Mouse (Mus musculus) liver, postnatal 0 days (tissue): ENCODE measurements around the gene Hpse2. TPM values are rescaled to one million over a fixed set of nuclear protein-coding genes. Genes with fewer than 3 reads are reported as not detected.
A peak's percentile ranks its signal among the peaks of the same experiment; 100 is the strongest.
"Not testable (repeated sequence)": the region's sequence is repeated elsewhere in the genome, so short reads cannot be mapped to it uniquely, and the experiment has no call there.

Experiments
- ATAC-seq: fragments of 200-750 bp; cut with Nextera tagmentation; 2 replicates; pipeline ENCODE4 v1.8.0; 2017; ENCODE audit warnings: mild to moderate bottlenecking, moderate library complexity
- DNase-seq: peaks from one replicate; pipeline ENCODE4 v3.0.0-alpha.2; 2016
- H3K27ac ChIP-seq: fragments of 300-500 bp; sonication (generic); 2 replicates; pipeline ENCODE4 v1.5.1; 2014; ENCODE audit warnings: antibody characterized with exemption, moderate library complexity, mild to moderate bottlenecking, low read depth
- H3K27me3 ChIP-seq: fragments of 300-500 bp; sonication (generic); 2 replicates; pipeline ENCODE4 v1.6.1; 2014; ENCODE audit warnings: low read length, control low read depth, mixed read lengths; ENCODE audit not compliant: insufficient read depth
- H3K36me3 ChIP-seq: fragments of 300-500 bp; sonication (generic); replicated peaks from 2 replicates; pipeline ENCODE4 v1.6.1; 2014; ENCODE audit warnings: mild to moderate bottlenecking, control low read depth, low read length, moderate library complexity, mixed read lengths; ENCODE audit not compliant: insufficient read depth
- H3K4me1 ChIP-seq: fragments of 300-500 bp; sonication (generic); 2 replicates; pipeline ENCODE4 v1.6.1; 2014; ENCODE audit warnings: antibody characterized with exemption, mild to moderate bottlenecking, control low read depth; ENCODE audit not compliant: insufficient read depth
- H3K4me2 ChIP-seq: fragments of 300-500 bp; sonication (generic); 2 replicates; pipeline ENCODE4 v1.6.1; 2014; ENCODE audit warnings: low read depth, mild to moderate bottlenecking, low read length, moderate library complexity, mixed read lengths
- H3K4me3 ChIP-seq: fragments of 300-500 bp; sonication (generic); 2 replicates; pipeline ENCODE4 v1.5.1; 2014; ENCODE audit warnings: low read depth, low read length
- H3K9ac ChIP-seq: fragments of 300-500 bp; sonication (generic); replicated peaks from 2 replicates; pipeline ENCODE4 v1.6.1; 2014; ENCODE audit warnings: mild to moderate bottlenecking, moderate library complexity
- H3K9me3 ChIP-seq: fragments of 300-500 bp; sonication (generic); 2 replicates; pipeline ENCODE4 v1.6.1; 2016; ENCODE audit warnings: mild to moderate bottlenecking, control low read depth, low read length, mixed read lengths
- CTCF ChIP-seq: sonication (generic); IDR thresholded peaks from 2 replicates; pipeline ENCODE4 v1.5.1; 2016; ENCODE audit warnings: antibody characterized with exemption, low read depth
- EP300 ChIP-seq: IDR thresholded peaks from 2 replicates; pipeline ENCODE4 v1.6.1; 2016; ENCODE audit warnings: antibody characterized with exemption, low read depth, mild to moderate bottlenecking
- WGBS: fragments of 180-500 bp; shearing (Covaris S2); extraction: QIAGEN DNeasy Blood & Tissue Kit; methylation state at CpG from one replicate; pipeline ENCODE4 v1.1.7; 2014; ENCODE audit not compliant: insufficient replicate concordance; 5-methylcytosine and 5-hydroxymethylcytosine counted together
- polyA plus RNA-seq: library from polyadenylated mRNA; unstranded; fragments of >200 nt; fragmentation: Nextera tagmentation; extraction: Ambion mirVana; gene quantifications from 2 replicates; pipeline ENCODE4 v1.2.1, GENCODE M21; 2015

Gene Hpse2
- polyA plus RNA-seq, 1 experiment from 2014 or later, result 0.12 TPM

DNA sequence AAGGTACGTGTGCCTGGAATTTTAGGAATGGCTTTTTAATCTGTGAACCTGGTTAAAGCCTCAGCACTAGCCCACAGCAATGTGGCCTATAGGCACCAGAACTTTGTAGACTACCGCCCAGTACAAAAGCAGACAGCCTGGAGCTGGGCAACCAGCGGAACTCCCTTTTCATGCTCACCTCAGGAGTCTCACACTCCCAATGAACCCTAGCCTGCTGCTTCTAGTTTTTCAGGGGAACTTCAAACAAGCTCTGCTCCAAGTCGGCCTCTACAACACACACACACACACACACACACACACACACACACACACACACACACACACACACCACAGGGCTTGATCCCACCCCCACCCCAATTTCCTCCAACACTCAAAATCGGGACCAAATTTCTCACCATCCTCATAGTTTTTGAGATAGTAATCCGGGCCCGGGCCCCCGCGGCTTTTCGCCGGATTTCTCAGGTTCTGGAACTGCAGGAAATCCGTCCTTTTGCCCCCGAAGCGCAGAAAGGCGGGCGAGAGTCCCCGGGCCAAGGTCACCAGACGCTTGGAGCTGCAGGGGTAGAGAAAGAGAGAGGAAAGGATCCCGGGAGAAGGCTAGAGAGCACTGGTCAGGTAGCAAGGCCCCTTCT lies 3.7 kb downstream of the Hpse2 start:
- H3K27me3 ChIP-seq, result peaks cover 61% of the 10 kb centered on the region
- no peak overlapping the region for H3K4me3 ChIP-seq
- 6% methylated on average over 19 of the region's 19 CpGs for WGBS
- H3K4me1 ChIP-seq, result 0 out of 2 replicates have a peak, but pooled peaks cover 2% of the 10 kb centered on the region
- DNase-seq (no peak), ATAC-seq (no peak)
- no peak overlapping the region for H3K9ac ChIP-seq
- TF ChIP-seq CTCF (no peak), EP300 (no peak)
- H3K9me3 ChIP-seq, result no peaks in the 10 kb centered on the region
- no peak overlapping the region for H3K27ac ChIP-seq
- H3K36me3 ChIP-seq, result no peaks in the 10 kb centered on the region
- no peak overlapping the region for H3K4me2 ChIP-seq

- Histone ChIP-seq H3K27ac (no peak overlapping the region), H3K4me1 (no peaks in the 10 kb centered on the region), H3K36me3 (no peaks in the 10 kb centered on the region), H3K4me3 (no peak overlapping the region), H3K27me3 (no peaks in the 10 kb centered on the region), H3K9ac (no peak overlapping the region), H3K9me3 (no peaks in the 10 kb centered on the region), H3K4me2 (no peak overlapping the region)
- WGBS, result 72% methylated on average over 3 of the region's 3 CpGs
- DNase-seq (no peak), ATAC-seq (peak; percentile 62)
- no peak for TF ChIP-seq EP300
- TF ChIP-seq CTCF, result no peak
Measured at GRCm38 (mm10) chr19:43358830-43359229, 29.3 kb downstream of the Hpse2 start.

- Histone ChIP-seq H3K36me3 (no peaks in the 10 kb centered on the region), H3K27me3 (no peaks in the 10 kb centered on the region), H3K4me2 (no peak overlapping the region), H3K9ac (no peak overlapping the region), H3K9me3 (no peaks in the 10 kb centered on the region), H3K4me1 (no peaks in the 10 kb centered on the region), H3K27ac (no peak overlapping the region), H3K4me3 (no peak overlapping the region)
- no peak for ATAC-seq
- peak; percentile 15 for DNase-seq
- TF ChIP-seq CTCF, result peak; percentile 55
- no peak for TF ChIP-seq EP300
Measured at GRCm38 (mm10) chr19:43311125-43311524, 77.0 kb downstream of the Hpse2 start.

GRCm38 (mm10) chr19:43306756-43307155 lies 81.4 kb downstream of the Hpse2 start:
- DNase-seq (no peak), ATAC-seq (no peak)
- TF ChIP-seq CTCF, result peak; percentile 33; the same call in 1 of the 2 replicates
- TF ChIP-seq EP300, result no peak

DNA sequence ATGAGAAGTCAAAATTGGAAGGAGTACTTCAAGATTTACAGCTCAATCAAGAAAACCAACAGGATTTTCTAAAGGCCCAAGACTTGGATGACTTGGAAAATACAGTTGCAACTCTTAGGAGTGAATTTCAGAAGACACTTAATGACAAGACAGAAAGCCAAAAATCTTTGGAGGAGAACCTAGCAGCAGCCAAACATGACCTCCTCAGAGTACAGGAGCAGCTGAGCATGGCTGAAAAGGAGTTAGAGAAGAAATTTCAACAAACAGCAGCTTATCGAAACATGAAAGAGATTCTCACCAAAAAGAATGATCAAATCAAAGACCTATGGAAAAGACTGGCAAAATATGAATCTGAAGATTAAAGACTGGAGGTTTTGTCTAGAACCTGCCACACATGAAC lies 106.8 kb downstream of the Hpse2 start:
- H3K4me1 ChIP-seq, H3K9ac ChIP-seq, H3K27ac ChIP-seq, H3K36me3 ChIP-seq, ATAC-seq, H3K9me3 ChIP-seq, H3K4me3 ChIP-seq, H3K27me3 ChIP-seq, H3K4me2 ChIP-seq, DNase-seq: not testable (repeated sequence)
- WGBS, result 77% methylated on average over 1 of the region's 1 CpGs

More at GRCm38 (mm10) chr19:43306756-43307155, 81.4 kb downstream of the Hpse2 start:
- Histone ChIP-seq H3K36me3 (no peaks in the 10 kb centered on the region), H3K27me3 (no peaks in the 10 kb centered on the region), H3K27ac (no peak overlapping the region), H3K9ac (no peak overlapping the region), H3K9me3 (no peaks in the 10 kb centered on the region), H3K4me2 (no peak overlapping the region), H3K4me1 (no peaks in the 10 kb centered on the region), H3K4me3 (no peak overlapping the region)

- ATAC-seq, result no peak
- TF ChIP-seq EP300, result no peak
- TF ChIP-seq CTCF, result no peak
Measured at GRCm38 (mm10) chr19:43243993-43244392, 144.2 kb downstream of the Hpse2 start.

GRCm38 (mm10) chr19:43231711-43232110 lies 156.4 kb downstream of the Hpse2 start:
- DNase-seq, result no peak
- no peak for ATAC-seq
- Histone ChIP-seq H3K27me3 (no peaks in the 10 kb centered on the region), H3K27ac (no peak overlapping the region), H3K4me1 (no peaks in the 10 kb centered on the region), H3K9ac (no peak overlapping the region), H3K4me2 (no peak overlapping the region), H3K9me3 (no peaks in the 10 kb centered on the region), H3K4me3 (no peak overlapping the region), H3K36me3 (no peaks in the 10 kb centered on the region)
- 86% methylated on average over 3 of the region's 3 CpGs for WGBS
- TF ChIP-seq EP300, result no peak

More at GRCm38 (mm10) chr19:43243993-43244392, 144.2 kb downstream of the Hpse2 start:
- no peaks in the 10 kb centered on the region for H3K36me3 ChIP-seq
- WGBS, result 57% methylated on average over 4 of the region's 4 CpGs
- no peak overlapping the region for H3K4me3 ChIP-seq
- H3K4me2 ChIP-seq, result no peak overlapping the region
- H3K27ac ChIP-seq, result no peak overlapping the region
- H3K9me3 ChIP-seq, result no peaks in the 10 kb centered on the region
- no peaks in the 10 kb centered on the region for H3K4me1 ChIP-seq
- no peak overlapping the region for H3K9ac ChIP-seq
- H3K27me3 ChIP-seq, result no peaks in the 10 kb centered on the region
- no peak for DNase-seq
